Mouse (Mus musculus) brain, adult 2 months (tissue): ENCODE data around the gene Wdr62.
"Not testable (repeated sequence)": the region's sequence is repeated elsewhere in the genome, so short reads cannot be mapped to it uniquely, and the experiment has no call there.

Experiments used
- DNase-seq: peaks from one replicate; pipeline ENCODE4 v3.0.0; 2011; ENCODE audit warnings: low read depth, low spot score

Gene Wdr62

GRCm38 (mm10) chr7:30265531-30265930 is 14.7 kb downstream of the Wdr62 start:
- DNase-seq: no peak

- DNase-seq: no peak
Observed at GRCm38 (mm10) chr7:30265041-30265440, 15.2 kb downstream of the Wdr62 start.

DNA sequence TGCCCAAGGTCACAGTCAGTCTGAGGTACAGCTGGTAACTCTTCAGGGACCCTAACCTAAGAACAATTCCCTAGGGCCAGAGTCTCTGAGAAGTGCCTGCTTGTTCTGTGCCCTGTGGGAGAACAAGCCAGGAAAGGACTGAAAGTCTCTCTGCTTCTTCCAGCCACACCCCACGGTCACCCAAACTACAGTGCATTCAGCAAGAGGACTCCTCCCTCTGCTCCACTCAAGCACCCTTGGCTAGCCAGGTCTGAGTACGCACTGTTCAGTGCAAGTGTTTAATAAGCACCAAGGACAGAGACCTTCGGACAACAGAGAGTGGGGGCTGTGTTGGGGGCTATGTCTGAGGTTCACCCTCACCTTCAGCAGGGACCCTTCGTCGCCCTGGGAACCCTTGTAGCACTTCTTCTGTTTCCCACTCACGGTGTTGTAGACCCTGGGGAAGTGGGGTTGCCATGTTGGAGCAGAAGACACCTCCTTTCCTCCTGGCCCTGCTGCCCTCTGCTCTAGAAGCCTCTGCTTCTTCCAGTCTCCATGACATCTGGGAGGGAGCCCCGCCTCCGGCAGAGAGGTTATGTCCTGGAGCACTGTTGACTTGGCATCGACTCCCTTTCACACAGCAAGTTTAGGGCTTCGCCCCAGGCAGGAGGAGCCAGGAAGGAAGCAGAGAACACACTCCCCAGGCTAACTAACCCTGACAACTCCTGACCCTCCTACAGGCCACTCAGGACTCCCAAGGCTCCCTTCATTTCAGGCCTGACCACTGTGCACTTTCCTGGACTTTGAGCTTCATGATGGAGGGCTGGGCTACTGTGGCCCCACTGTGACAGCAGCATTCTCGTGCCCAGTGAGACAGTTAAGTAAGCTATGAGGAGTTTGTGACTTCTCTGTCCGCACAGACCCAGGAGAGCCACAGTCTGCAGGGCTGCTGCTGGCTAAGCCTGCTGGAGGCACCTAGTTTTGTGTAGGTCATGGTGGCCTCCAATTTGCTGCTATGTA is 28.0 kb downstream of the Wdr62 start:
- no peak for DNase-seq

DNA sequence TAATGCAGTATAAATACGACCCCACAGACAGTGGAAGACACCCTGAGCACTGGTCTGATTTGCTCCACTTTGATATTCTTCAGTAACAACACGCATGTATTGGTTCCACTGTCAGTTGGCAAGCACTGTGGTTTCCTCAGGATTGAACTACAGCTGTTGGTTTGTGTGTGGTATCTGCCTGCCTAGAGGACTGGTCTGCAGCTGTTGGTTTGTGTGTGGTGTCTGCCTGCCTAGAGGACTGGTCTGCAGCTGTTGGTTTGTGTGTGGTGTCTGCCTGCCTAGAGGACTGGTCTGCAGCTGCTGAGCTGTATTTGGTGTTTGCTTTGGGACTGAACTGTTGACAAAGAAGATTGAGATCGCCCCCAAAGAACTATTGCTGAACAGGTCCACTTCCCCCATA is 42.8 kb downstream of the Wdr62 start:
- DNase-seq: not testable (repeated sequence)

DNA sequence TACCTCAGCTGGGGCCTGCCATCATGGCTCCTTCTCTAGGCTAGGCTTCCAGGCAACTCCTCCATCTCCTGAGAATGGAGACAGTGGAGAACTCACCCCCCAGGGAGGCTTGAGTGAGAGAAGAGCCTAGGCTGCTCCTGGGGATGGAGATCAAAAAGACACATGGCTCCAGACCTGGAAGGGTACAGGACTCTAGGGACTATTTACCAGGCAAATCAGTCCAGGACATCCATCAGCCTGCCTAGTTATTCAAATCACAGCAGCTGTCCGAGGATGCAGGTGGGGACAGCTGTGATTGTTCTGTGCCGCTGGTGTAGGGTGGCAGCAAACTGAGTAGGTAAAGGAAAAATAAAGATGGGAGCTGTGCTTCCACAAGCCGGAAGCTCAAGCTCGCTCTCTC is 44.6 kb downstream of the Wdr62 start, which contains the start of gene Ovol3:
Gene Ovol3, minus strand, starts transcription at position 101 of the 400 bp plus-strand sequence.
- DNase-seq: no peak

DNA sequence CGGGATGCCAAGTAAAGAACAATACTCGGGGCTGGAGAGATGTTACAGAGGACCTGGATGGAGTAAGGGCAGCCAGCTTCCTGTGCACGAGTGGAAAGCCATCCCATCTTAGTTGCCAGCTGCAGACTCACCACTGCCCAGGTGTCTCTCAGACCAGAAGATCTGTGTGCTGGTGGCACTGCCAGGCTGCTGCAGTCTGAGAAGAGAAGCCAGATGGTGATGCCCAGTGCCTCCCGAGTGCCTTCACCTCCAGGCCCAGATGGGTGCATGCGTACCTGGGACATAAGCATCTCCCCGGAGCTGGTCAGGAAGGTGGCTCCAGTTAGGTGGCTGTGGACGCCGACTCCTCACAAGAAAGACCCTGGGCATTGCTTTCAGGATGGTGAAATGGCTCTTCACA is 45.1 kb downstream of the Wdr62 start:
- DNase-seq: no peak

DNA sequence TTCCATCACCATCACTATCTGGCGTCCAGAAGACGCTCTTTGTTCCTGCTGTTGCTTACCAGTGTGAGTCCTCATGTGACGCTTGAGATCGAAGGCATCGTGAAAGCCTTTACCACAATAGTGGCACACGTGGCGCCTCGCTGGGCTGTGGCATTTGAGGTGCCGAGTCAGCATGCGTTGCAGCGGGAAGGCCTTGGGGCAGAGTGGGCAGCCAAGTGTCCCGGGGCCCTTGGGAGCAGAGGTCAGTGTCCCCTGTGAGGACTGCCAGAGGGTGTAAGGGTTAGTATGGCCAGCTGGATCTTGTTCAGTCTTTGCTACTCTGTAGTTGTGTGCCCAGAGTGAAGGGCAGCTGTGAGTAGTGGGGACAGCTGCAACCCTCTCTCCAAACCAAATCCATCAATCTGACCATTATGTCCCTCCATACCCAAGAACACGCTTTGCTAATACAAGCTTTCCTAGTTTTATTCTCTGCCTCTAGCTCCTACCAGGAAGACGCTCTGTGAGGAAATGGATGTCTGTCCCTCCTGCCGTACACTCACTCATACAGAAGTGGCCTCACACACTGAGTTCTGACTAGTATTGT is 45.9 kb downstream of the Wdr62 start:
- no peak for DNase-seq

DNA sequence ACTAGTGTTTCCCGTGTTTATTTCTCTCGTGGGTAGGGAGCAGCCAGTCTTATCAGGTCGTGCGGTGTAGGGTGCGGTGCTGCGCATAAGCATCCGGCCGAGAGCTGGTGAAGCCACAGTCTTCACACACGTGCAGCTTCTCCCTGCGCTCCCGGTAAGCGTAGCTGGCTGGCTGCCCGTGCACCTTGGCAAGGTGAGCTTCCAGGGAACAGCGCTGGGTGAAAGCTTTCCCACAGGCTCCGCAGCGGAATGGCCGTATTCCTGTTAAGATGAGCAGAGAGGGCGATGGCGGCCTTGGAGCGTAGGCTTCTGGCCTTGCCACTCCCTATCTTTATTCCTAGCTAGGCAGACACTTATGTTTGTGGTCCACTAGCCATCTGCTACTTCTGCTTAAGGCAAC is 46.8 kb downstream of the Wdr62 start:
- peak; percentile 45 for DNase-seq

DNA sequence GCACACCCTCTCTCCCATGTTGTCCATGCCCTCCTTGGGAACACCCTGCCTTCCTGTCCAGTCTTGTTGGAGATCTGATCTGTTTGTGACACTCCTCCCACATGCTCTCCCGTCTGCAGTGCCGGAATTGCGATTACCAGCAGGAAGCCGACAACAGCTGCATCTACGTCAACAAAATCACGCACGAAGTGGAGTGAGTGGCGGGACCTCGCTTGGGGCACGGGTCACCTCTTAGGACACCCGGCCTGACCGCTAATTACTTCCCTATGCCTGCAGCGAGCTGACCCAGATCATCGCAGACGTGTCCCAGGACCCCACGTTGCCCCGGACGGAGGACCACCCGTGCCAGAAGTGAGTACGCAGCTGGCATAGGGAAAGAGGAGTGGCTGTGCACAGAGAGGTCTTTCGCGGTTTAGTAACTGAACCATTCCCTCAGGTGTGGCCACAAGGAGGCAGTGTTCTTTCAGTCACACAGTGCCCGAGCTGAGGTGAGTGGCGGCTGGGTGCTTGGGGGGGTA is 47.5 kb downstream of the Wdr62 start:
- DNase-seq: peak; percentile 77

DNA sequence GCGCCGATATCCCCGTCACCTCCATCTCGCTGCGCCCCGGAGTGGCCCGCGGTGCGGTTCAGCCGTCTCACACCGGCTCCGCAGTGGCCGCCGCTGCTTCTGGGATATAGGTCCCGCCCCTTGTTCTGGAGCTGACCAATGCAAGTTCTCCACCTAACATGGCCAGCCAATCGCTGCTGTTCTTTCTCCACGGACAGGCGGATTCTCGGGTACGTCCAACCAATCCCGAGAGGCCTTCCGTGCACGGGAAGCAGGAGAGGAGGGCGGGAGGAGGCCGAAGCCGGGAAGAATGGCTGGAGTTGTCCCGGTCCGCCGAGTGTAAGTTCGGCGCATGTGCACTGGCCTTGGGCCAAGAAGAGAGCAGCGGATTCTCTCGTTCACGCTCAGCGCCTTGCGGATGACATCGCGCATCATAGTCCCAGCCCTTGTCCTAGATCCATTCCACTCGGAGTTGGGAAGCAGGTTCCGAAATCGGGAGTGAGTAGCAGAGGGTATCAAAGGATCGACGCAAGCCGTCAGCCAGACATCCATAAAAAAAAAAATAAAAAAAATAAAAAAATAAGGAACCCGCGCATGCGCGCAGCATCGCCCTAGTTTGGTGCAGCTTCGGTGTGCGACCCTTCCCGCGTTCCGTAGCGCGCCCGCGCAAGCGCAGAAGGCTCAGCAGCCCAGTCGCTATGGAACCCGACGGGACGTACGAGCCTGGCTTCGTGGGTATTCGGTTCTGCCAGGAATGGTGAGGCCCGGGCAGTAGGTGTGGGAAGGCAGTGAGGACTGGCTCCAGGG is 48.4 kb downstream of the Wdr62 start, which contains the start of the genes Polr2i and Tbcb:
Gene Polr2i, plus strand, starts transcription at position 280 of the 786 bp plus-strand sequence.
Gene Tbcb, minus strand, starts transcription at position 604 of the 786 bp plus-strand sequence.
- DNase-seq: peak; percentile 100

- no peak for DNase-seq
Observed at GRCm38 (mm10) chr7:30231328-30231668, 48.9 kb downstream of the Wdr62 start.

DNA sequence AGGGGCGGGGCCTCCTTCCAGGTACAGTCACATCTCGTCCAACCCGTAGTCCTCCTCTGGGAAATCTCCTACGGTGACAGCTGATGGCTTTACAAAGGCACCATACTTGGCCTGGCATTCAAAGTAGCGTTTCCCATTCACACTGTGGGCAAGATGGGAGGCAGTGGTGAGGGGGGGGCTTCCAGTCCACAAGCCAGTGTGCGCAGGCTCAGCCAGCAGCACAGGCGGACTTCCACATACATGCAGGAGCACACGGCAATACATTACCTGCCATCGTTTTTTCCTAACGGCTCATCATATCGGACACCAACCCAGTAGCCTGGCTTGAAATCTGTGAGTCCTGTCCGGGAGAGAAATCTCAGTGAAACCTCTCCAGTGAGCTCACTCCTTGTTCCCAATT is 56.0 kb downstream of the Wdr62 start:
- DNase-seq: no peak

DNA sequence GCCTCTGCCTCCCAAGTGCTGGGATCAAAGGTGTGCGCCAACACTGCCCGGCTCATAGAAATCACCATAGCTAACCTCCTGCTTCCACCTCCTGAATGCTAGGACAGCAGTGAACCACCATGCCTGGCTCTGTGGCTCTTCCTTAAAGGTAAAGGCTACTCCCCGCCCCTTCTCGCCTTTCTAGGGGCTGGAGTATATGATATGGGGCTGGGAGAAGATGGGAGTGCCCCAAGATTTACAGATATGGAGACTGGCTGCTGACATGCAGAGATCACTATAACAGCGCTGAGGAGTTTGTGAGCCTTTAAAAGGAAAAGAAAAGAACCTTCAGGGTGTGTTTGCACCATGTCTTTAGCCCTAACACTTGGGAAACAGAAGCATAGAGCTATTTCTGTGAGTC is 58.0 kb downstream of the Wdr62 start:
- no peak for DNase-seq

- no peak for DNase-seq
Observed at GRCm38 (mm10) chr7:30221433-30221832, 58.8 kb downstream of the Wdr62 start.

- DNase-seq: no peak
Observed at GRCm38 (mm10) chr7:30220008-30220356, 60.2 kb downstream of the Wdr62 start.

- DNase-seq: peak; percentile 85
Observed at GRCm38 (mm10) chr7:30219293-30220007, 60.8 kb downstream of the Wdr62 start.

DNA sequence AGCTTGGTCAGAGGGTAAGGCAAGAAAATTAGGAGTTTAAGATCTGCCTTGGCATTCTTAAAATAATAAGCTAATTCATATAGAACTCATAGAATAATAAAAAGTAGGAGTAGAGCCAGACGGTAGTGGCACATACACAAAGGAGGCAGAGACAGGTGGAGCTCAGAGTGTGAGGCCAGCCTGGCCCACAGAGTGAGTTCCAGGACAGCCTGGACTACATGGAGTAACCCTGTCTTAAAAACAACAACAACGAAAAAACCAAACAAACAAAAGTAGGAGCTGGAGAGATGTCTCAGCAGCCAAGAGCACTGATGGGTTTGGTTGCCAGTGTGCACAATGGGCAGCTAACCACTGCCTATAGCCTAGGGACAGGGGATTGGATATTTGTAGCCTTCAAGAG is 62.9 kb downstream of the Wdr62 start:
- DNase-seq: no peak

DNA sequence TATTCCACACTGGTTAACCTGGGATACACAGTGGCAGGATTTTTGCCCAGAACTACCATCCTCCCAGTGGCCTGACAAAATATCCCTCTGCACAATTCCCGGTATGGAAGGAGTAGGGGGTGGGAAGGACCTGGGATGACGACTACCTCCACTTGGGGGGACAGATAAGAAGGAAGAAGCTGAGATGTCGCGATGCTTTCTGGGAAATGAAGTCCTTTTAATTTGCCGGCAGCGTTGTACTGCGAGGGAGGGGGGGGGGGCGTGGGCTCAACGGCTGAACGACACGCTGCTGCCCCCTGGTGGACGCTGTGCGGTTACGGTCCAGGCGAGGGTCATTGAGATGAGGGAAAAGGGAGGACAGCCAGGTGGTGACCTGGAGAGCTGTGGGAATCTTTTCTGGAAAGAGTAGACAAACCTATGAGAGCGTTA is 63.5 kb downstream of the Wdr62 start:
- peak; percentile 97 for DNase-seq

DNA sequence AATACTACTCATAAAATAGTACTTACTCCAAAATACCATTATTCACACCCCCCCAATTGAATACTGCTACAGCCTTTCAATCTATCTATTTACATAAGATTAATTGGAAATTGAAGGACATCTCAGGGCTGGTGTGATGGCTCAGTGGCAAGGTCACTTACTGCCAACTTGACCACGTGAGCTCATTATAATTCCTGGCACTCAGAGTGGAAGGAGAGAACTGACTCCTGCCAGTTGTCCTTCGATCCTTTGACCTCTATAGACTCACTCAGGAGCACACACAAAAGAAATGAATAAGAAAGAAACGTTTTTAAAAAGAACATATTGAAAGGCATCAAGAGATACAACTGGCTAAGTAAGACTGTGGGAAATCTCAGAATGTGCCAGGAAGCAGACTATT is 64.3 kb downstream of the Wdr62 start:
- no peak for DNase-seq

DNA sequence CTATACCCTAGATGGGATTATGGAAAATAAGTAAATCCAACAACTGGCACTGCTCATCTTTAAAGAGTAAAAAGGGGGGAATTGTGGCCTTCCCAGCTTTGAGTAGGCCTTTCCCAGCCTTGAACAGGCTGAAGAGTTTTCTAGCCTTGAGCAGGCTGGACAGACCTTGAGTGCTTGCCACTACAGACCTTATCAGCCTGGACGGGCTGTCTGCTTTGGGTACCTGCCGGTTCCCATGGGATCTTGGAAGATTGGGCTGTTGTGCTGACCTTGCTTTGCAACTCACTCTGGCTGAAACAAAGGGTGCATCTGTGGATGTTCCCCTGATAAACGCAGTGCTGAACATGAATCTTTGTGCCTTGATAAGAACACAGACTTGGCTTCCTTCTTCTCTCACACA is 66.3 kb downstream of the Wdr62 start:
- DNase-seq: no peak

GRCm38 (mm10) chr7:30211025-30211424 is 69.2 kb downstream of the Wdr62 start:
- DNase-seq: no peak
